Mouse (Mus musculus): ENCODE results near the gene Bclaf3. TPM values are rescaled to one million over a fixed set of nuclear protein-coding genes. Genes with fewer than 3 reads are reported as not detected.
"Not testable (repeated sequence)": the region's sequence is repeated elsewhere in the genome, so short reads cannot be mapped to it uniquely, and the experiment has no call there.

The Bclaf3 gene
- polyA plus RNA-seq (2014; fragmentation: Nextera tagmentation; extraction: Ambion mirVana): 18.4 and 21.9 TPM in 2 replicates

- Histone ChIP-seq H3K36me3 (ENCODE audit: control insufficient read depth, insufficient read depth, low read length) (no peaks in the 10 kb centered on the region), H3K27me3 (replicated peaks; ENCODE audit: control insufficient read depth, insufficient read depth, low read length) (no peaks in the 10 kb centered on the region), H3K27ac (ENCODE audit: low read depth) (no peak within 1 kb of the TSS), H3K4me2 (ENCODE audit: low read length) (no peak within 1 kb of the TSS), H3K9me3 (ENCODE audit: control insufficient read depth, low read length) (no peaks in the 10 kb centered on the region), H3K4me1 (replicated peaks; ENCODE audit: control insufficient read depth, insufficient read depth, low read length) (no peaks in the 10 kb centered on the region), H3K9ac (ENCODE audit: low read length) (no peak within 1 kb of the TSS), H3K4me3 (ENCODE audit: low read depth, low read length) (no peak within 1 kb of the TSS)
- WGBS: 77% methylated on average over 6 of the region's 6 CpGs
- no peak for DNase-seq (ENCODE audit: low spot score)
- ATAC-seq (replicated peaks; ENCODE audit: low FRiP score, low TSS enrichment, low read depth): no peak
Measured at GRCm38 (mm10) chrX:159526388-159526787, at the start of gene Bclaf3. Gene Bclaf3 (plus strand): TSS chrX:159526688.

- not testable (repeated sequence) for H3K36me3 ChIP-seq (ENCODE audit: control insufficient read depth, insufficient read depth, low read length); H3K9me3 ChIP-seq (ENCODE audit: control insufficient read depth, low read length); H3K4me2 ChIP-seq (ENCODE audit: low read length); ATAC-seq (replicated peaks; ENCODE audit: low FRiP score, low TSS enrichment, low read depth); H3K4me1 ChIP-seq (replicated peaks; ENCODE audit: control insufficient read depth, insufficient read depth, low read length); H3K4me3 ChIP-seq (ENCODE audit: low read depth, low read length); H3K9ac ChIP-seq (ENCODE audit: low read length); H3K27me3 ChIP-seq (replicated peaks; ENCODE audit: control insufficient read depth, insufficient read depth, low read length); DNase-seq (ENCODE audit: low spot score); H3K27ac ChIP-seq (ENCODE audit: low read depth)
- WGBS: 79% methylated on average over 4 of the region's 4 CpGs
Measured at GRCm38 (mm10) chrX:159478243-159478940, 48.1 kb upstream of the Bclaf3 start.

GRCm38 (mm10) chrX:159484247-159484646 is 42.2 kb upstream of the Bclaf3 start:
- Histone ChIP-seq H3K9me3 (ENCODE audit: control insufficient read depth, low read length) (no peaks in the 10 kb centered on the region), H3K4me1 (replicated peaks; ENCODE audit: control insufficient read depth, insufficient read depth, low read length) (no peaks in the 10 kb centered on the region), H3K9ac (ENCODE audit: low read length) (no peak overlapping the region), H3K4me2 (ENCODE audit: low read length) (no peak overlapping the region), H3K36me3 (ENCODE audit: control insufficient read depth, insufficient read depth, low read length) (no peaks in the 10 kb centered on the region), H3K27ac (ENCODE audit: low read depth) (no peak overlapping the region), H3K4me3 (ENCODE audit: low read depth, low read length) (no peak overlapping the region), H3K27me3 (replicated peaks; ENCODE audit: control insufficient read depth, insufficient read depth, low read length) (no peaks in the 10 kb centered on the region)
- 100% methylated on average over 1 of the region's 1 CpGs for WGBS
- ATAC-seq (replicated peaks; ENCODE audit: low FRiP score, low TSS enrichment, low read depth) (no peak), DNase-seq (ENCODE audit: low spot score) (no peak)

- H3K4me3 ChIP-seq (ENCODE audit: low read depth, low read length): no peak overlapping the region
- ATAC-seq (replicated peaks; ENCODE audit: low FRiP score, low TSS enrichment, low read depth) (no peak), DNase-seq (ENCODE audit: low spot score) (no peak)
- H3K9me3 ChIP-seq (ENCODE audit: control insufficient read depth, low read length): no peaks in the 10 kb centered on the region
- H3K4me2 ChIP-seq (ENCODE audit: low read length): no peak overlapping the region
- H3K27ac ChIP-seq (ENCODE audit: low read depth): no peak overlapping the region
- H3K4me1 ChIP-seq (replicated peaks; ENCODE audit: control insufficient read depth, insufficient read depth, low read length): no peaks in the 10 kb centered on the region
- no peaks in the 10 kb centered on the region for H3K36me3 ChIP-seq (ENCODE audit: control insufficient read depth, insufficient read depth, low read length)
- 67% methylated on average over 2 of the region's 2 CpGs for WGBS
- H3K9ac ChIP-seq (ENCODE audit: low read length): no peak overlapping the region
- no peaks in the 10 kb centered on the region for H3K27me3 ChIP-seq (replicated peaks; ENCODE audit: control insufficient read depth, insufficient read depth, low read length)
Measured at GRCm38 (mm10) chrX:159503181-159503580, 23.3 kb upstream of the Bclaf3 start.

GRCm38 (mm10) chrX:159508331-159509036 is 18.0 kb upstream of the Bclaf3 start:
- DNase-seq (ENCODE audit: low spot score) (no peak), ATAC-seq (replicated peaks; ENCODE audit: low FRiP score, low TSS enrichment, low read depth) (no peak)
- H3K4me1 ChIP-seq (replicated peaks; ENCODE audit: control insufficient read depth, insufficient read depth, low read length): no peaks in the 10 kb centered on the region
- H3K9me3 ChIP-seq (ENCODE audit: control insufficient read depth, low read length): no peaks in the 10 kb centered on the region
- whole genome bisulfite sequencing: 52% methylated on average over 19 of the region's 19 CpGs
- no peak overlapping the region for H3K9ac ChIP-seq (ENCODE audit: low read length)
- no peaks in the 10 kb centered on the region for H3K27me3 ChIP-seq (replicated peaks; ENCODE audit: control insufficient read depth, insufficient read depth, low read length)
- no peak overlapping the region for H3K4me2 ChIP-seq (ENCODE audit: low read length)
- no peak overlapping the region for H3K4me3 ChIP-seq (ENCODE audit: low read depth, low read length)
- no peak overlapping the region for H3K27ac ChIP-seq (ENCODE audit: low read depth)
- H3K36me3 ChIP-seq (ENCODE audit: control insufficient read depth, insufficient read depth, low read length): no peaks in the 10 kb centered on the region

GRCm38 (mm10) chrX:159509042-159509441 is 17.4 kb upstream of the Bclaf3 start:
- no peaks in the 10 kb centered on the region for H3K27me3 ChIP-seq (replicated peaks; ENCODE audit: control insufficient read depth, insufficient read depth, low read length)
- no peak for ATAC-seq (replicated peaks; ENCODE audit: low FRiP score, low TSS enrichment, low read depth)
- no peaks in the 10 kb centered on the region for H3K9me3 ChIP-seq (ENCODE audit: control insufficient read depth, low read length)
- no peak overlapping the region for H3K4me3 ChIP-seq (ENCODE audit: low read depth, low read length)
- no peak overlapping the region for H3K27ac ChIP-seq (ENCODE audit: low read depth)
- DNase-seq (ENCODE audit: low spot score): no peak
- WGBS: 70% methylated on average over 4 of the region's 4 CpGs
- H3K4me1 ChIP-seq (replicated peaks; ENCODE audit: control insufficient read depth, insufficient read depth, low read length): no peaks in the 10 kb centered on the region
- H3K9ac ChIP-seq (ENCODE audit: low read length): no peak overlapping the region
- no peaks in the 10 kb centered on the region for H3K36me3 ChIP-seq (ENCODE audit: control insufficient read depth, insufficient read depth, low read length)
- no peak overlapping the region for H3K4me2 ChIP-seq (ENCODE audit: low read length)

GRCm38 (mm10) chrX:159509847-159510715 is 16.4 kb upstream of the Bclaf3 start:
- 79% methylated on average over 19 of the region's 19 CpGs for WGBS
- Histone ChIP-seq H3K4me2 (ENCODE audit: low read length) (no peak overlapping the region), H3K36me3 (ENCODE audit: control insufficient read depth, insufficient read depth, low read length) (no peaks in the 10 kb centered on the region), H3K4me1 (replicated peaks; ENCODE audit: control insufficient read depth, insufficient read depth, low read length) (no peaks in the 10 kb centered on the region), H3K27me3 (replicated peaks; ENCODE audit: control insufficient read depth, insufficient read depth, low read length) (no peaks in the 10 kb centered on the region), H3K9ac (ENCODE audit: low read length) (no peak overlapping the region), H3K4me3 (ENCODE audit: low read depth, low read length) (no peak overlapping the region), H3K27ac (ENCODE audit: low read depth) (no peak overlapping the region), H3K9me3 (ENCODE audit: control insufficient read depth, low read length) (no peaks in the 10 kb centered on the region)
- ATAC-seq (replicated peaks; ENCODE audit: low FRiP score, low TSS enrichment, low read depth) (no peak), DNase-seq (ENCODE audit: low spot score) (no peak)

- Histone ChIP-seq H3K36me3 (ENCODE audit: control insufficient read depth, insufficient read depth, low read length) (no peaks in the 10 kb centered on the region), H3K4me2 (ENCODE audit: low read length) (no peak overlapping the region), H3K4me3 (ENCODE audit: low read depth, low read length) (no peak overlapping the region), H3K27ac (ENCODE audit: low read depth) (no peak overlapping the region), H3K9me3 (ENCODE audit: control insufficient read depth, low read length) (no peaks in the 10 kb centered on the region), H3K27me3 (replicated peaks; ENCODE audit: control insufficient read depth, insufficient read depth, low read length) (no peaks in the 10 kb centered on the region), H3K4me1 (replicated peaks; ENCODE audit: control insufficient read depth, insufficient read depth, low read length) (no peaks in the 10 kb centered on the region), H3K9ac (ENCODE audit: low read length) (no peak overlapping the region)
- DNase-seq (ENCODE audit: low spot score) (no peak), ATAC-seq (replicated peaks; ENCODE audit: low FRiP score, low TSS enrichment, low read depth) (no peak)
- 78% methylated on average over 9 of the region's 9 CpGs for WGBS
Measured at GRCm38 (mm10) chrX:159510716-159511051, 15.8 kb upstream of the Bclaf3 start.
